Mouse (Mus musculus) heart, embryonic 12.5 days (tissue): ENCODE measurements around the gene Mprip. TPM values are rescaled to one million over a fixed set of nuclear protein-coding genes. Genes with fewer than 3 reads are reported as not detected.
A peak's percentile ranks its signal among the peaks of the same experiment; 100 is the strongest.

Source experiments
- ATAC-seq: fragments of 200-750 bp; cut with Nextera tagmentation; 2 replicates; pipeline ENCODE4 v1.8.0; 2017; ENCODE audit warnings: moderate TSS enrichment, moderate library complexity; ENCODE audit not compliant: insufficient number of reproducible peaks, low FRiP score
- H3K27ac ChIP-seq: fragments of 300-500 bp; sonication (generic); 2 replicates; pipeline ENCODE4 v1.5.1; 2016; ENCODE audit warnings: mild to moderate bottlenecking, moderate library complexity; ENCODE audit not compliant: poor library complexity, severe bottlenecking
- H3K27me3 ChIP-seq: fragments of 300-500 bp; sonication (generic); replicated peaks from 2 replicates; pipeline ENCODE4 v1.6.1; 2016; ENCODE audit warnings: mild to moderate bottlenecking, moderate library complexity
- H3K36me3 ChIP-seq: fragments of 300-500 bp; sonication (generic); 2 replicates; pipeline ENCODE4 v1.6.1; 2016; ENCODE audit warnings: mild to moderate bottlenecking, moderate library complexity
- H3K4me1 ChIP-seq: fragments of 300-500 bp; sonication (generic); replicated peaks from 2 replicates; pipeline ENCODE4 v1.6.1; 2016; ENCODE audit warnings: mild to moderate bottlenecking
- H3K4me2 ChIP-seq: fragments of 300-500 bp; sonication (generic); 2 replicates; pipeline ENCODE4 v1.6.1; 2016; ENCODE audit warnings: mild to moderate bottlenecking, moderate library complexity
- H3K4me3 ChIP-seq: fragments of 300-500 bp; sonication (generic); 2 replicates; pipeline ENCODE4 v1.5.1; 2016; ENCODE audit warnings: mild to moderate bottlenecking
- H3K9ac ChIP-seq: fragments of 300-500 bp; sonication (generic); 2 replicates; pipeline ENCODE4 v1.6.1; 2016; ENCODE audit warnings: mild to moderate bottlenecking, moderate library complexity
- H3K9me3 ChIP-seq: fragments of 300-500 bp; sonication (generic); replicated peaks from 2 replicates; pipeline ENCODE4 v1.6.1; 2016; ENCODE audit warnings: mild to moderate bottlenecking, moderate library complexity
- WGBS: fragments of 180-500 bp; shearing (Covaris S2); methylation state at CpG from one replicate; pipeline ENCODE4 v1.1.7; 2016; 5-methylcytosine and 5-hydroxymethylcytosine counted together
- polyA plus RNA-seq: library from polyadenylated mRNA; unstranded; fragments of >200 nt; fragmentation: Nextera tagmentation; extraction: Ambion mirVana; gene quantifications from 2 replicates; pipeline ENCODE4 v1.2.1, GENCODE M21; 2016

The Mprip gene
- polyA plus RNA-seq, 1 experiment from 2014 or later = 79.8 TPM

DNA sequence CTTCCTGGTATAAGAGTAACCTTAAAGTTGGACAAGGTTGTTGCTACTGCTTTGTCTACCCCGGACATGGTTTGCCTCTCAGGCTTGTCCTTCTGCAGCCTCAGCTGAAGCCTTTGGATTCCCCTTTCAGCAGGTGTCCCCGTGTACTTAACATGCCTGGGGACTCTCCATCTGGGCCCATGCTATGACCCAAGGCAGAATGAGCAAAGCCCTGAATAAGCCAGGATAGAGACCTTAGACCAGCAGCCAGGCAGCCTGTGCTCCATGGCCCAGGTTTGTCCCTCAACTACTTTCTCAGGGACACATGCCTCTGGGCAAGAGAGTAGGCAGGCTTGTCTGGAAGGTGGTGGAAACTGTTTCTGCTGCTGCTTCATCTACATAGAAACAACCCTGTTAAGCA is 82.2 kb downstream of the Mprip start:
- Histone ChIP-seq H3K9me3 (no peaks in the 10 kb centered on the region), H3K36me3 (peaks cover 79% of the 10 kb centered on the region), H3K27ac (no peak overlapping the region), H3K4me1 (no peaks in the 10 kb centered on the region), H3K9ac (no peak overlapping the region), H3K4me2 (no peak overlapping the region), H3K27me3 (no peaks in the 10 kb centered on the region), H3K4me3 (no peak overlapping the region)
- no peak for ATAC-seq
- 90% methylated on average over 2 of the region's 2 CpGs for WGBS

DNA sequence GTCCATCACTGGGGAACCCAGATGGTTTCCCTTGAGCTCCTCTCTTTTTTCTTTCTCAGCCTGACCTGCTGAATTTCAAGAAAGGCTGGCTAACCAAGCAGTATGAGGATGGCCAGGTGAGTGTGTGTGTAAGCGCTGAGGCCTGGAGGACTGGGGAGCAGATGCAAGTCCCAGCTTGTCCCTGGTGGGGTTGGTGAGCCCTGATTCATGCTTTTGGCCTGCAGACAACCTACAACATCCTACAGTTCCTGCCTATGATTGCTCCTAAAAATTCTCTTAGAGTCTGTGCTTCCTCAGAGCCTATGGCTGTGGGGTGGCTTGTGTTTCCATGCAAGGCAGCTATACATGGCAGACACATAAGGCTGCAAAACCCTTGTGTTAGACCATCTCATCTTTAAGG is 82.6 kb downstream of the Mprip start:
- no peak overlapping the region for H3K27ac ChIP-seq
- no peak overlapping the region for H3K9ac ChIP-seq
- no peak for ATAC-seq
- no peaks in the 10 kb centered on the region for H3K4me1 ChIP-seq
- no peak overlapping the region for H3K4me3 ChIP-seq
- no peak overlapping the region for H3K4me2 ChIP-seq
- no peaks in the 10 kb centered on the region for H3K27me3 ChIP-seq
- WGBS = 92% methylated on average over 1 of the region's 1 CpGs
- peaks cover 78% of the 10 kb centered on the region for H3K36me3 ChIP-seq
- H3K9me3 ChIP-seq = no peaks in the 10 kb centered on the region

DNA sequence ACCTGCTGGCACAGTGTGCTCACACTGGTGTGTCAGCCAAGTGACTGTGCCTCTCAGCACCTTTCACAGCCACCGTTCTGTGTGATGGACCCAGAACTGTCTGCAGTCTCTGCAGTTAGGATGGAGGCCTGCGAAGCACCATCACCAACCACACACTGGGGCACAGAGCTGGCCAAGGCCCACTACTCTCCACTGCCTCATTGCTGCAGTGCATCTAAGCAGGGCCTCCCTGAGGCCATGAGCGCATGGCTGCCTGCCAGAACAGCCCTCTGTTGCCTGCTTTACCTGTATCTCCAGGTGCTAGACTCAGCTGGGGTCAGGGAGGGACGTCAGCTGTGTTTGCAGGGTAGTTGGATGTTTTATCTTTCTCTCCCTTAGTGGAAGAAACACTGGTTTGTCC is 83.3 kb downstream of the Mprip start:
- Histone ChIP-seq H3K27ac (no peak overlapping the region), H3K9ac (no peak overlapping the region), H3K4me1 (no peaks in the 10 kb centered on the region), H3K4me3 (no peak overlapping the region), H3K36me3 (peaks cover 78% of the 10 kb centered on the region), H3K9me3 (no peaks in the 10 kb centered on the region), H3K4me2 (no peak overlapping the region), H3K27me3 (no peaks in the 10 kb centered on the region)
- ATAC-seq = no peak
- 92% methylated on average over 4 of the region's 4 CpGs for WGBS

DNA sequence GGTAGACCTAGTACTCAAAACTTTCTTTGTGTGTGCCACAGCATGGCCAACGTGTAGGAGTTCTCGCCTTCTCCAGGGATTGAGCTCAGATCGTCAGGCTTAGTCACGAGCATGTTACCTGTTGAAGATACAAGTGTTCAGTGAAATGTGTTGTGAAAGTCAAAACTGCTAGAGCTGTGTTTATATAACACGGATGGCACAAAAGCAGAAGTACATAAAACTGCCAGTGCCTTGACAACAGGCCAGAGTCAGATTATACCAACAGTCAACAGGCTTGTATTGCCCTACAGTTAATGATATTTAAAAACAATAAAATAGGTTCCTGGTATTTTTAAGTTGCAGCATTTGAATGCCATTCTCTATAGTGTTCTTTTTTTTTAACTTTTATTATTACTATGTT is 84.7 kb downstream of the Mprip start:
- WGBS = 86% methylated on average over 5 of the region's 5 CpGs
- no peaks in the 10 kb centered on the region for H3K4me1 ChIP-seq
- no peak overlapping the region for H3K9ac ChIP-seq
- no peak overlapping the region for H3K4me3 ChIP-seq
- no peaks in the 10 kb centered on the region for H3K9me3 ChIP-seq
- peaks cover 79% of the 10 kb centered on the region for H3K36me3 ChIP-seq
- H3K27ac ChIP-seq = no peak overlapping the region
- H3K4me2 ChIP-seq = no peak overlapping the region
- ATAC-seq = no peak
- H3K27me3 ChIP-seq = no peaks in the 10 kb centered on the region

DNA sequence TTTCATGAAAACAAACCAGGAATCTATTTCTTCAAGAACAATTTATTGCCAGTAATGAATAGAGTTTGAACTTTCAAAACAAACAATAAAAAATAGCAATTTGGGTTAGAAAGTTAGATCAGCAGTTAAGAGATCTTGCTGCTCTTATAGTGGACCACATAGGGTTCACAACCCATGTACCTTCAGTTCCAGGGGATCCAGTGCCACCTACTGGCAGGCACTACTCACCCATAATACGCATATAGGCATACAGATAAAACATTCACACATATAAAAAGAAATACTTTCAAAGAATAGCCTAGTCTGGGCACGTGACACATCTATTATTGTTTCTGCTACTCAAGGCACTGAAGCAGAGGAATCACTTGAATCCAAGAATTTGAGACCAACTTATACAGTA is 85.5 kb downstream of the Mprip start:
- Histone ChIP-seq H3K9me3 (no peaks in the 10 kb centered on the region), H3K4me2 (no peak overlapping the region), H3K27me3 (no peaks in the 10 kb centered on the region), H3K27ac (no peak overlapping the region), H3K4me3 (no peak overlapping the region), H3K9ac (no peak overlapping the region), H3K36me3 (peaks cover 79% of the 10 kb centered on the region), H3K4me1 (no peaks in the 10 kb centered on the region)
- WGBS = 84% methylated on average over 2 of the region's 2 CpGs
- no peak for ATAC-seq

GRCm38 (mm10) chr11:59749050-59749449 is 87.9 kb downstream of the Mprip start:
- peaks cover 77% of the 10 kb centered on the region for H3K36me3 ChIP-seq
- no peak overlapping the region for H3K9ac ChIP-seq
- no peak overlapping the region for H3K27ac ChIP-seq
- no peak overlapping the region for H3K4me3 ChIP-seq
- ATAC-seq = no peak
- H3K4me2 ChIP-seq = no peak overlapping the region
- WGBS = 92% methylated on average over 3 of the region's 3 CpGs
- H3K27me3 ChIP-seq = no peaks in the 10 kb centered on the region
- H3K4me1 ChIP-seq = no peaks in the 10 kb centered on the region
- no peaks in the 10 kb centered on the region for H3K9me3 ChIP-seq

DNA sequence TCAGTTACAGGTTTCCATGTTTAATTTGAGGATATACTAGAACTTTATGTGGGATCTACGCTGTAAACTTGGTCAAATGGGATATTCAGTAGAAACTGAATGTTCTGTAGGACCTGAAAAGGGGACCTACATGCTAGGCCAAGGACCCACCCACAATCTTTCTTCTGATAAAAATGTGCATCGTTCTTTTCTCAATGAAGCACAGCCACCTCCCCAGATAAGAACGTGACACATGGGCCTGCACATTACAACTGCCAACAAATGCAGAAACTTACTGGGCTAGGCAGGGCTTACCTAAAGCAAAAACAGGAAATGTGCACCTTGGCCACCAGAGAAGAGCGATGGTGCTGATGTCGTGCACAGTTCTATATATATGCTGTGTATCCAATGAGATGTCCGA is 93.4 kb downstream of the Mprip start:
- no peaks in the 10 kb centered on the region for H3K27me3 ChIP-seq
- H3K4me1 ChIP-seq = peaks cover 19% of the 10 kb centered on the region
- no peak overlapping the region for H3K9ac ChIP-seq
- no peaks in the 10 kb centered on the region for H3K9me3 ChIP-seq
- WGBS = 83% methylated on average over 6 of the region's 6 CpGs
- no peak overlapping the region for H3K27ac ChIP-seq
- H3K36me3 ChIP-seq = peaks cover 94% of the 10 kb centered on the region
- no peak for ATAC-seq
- H3K4me3 ChIP-seq = no peak overlapping the region
- H3K4me2 ChIP-seq = no peak overlapping the region

DNA sequence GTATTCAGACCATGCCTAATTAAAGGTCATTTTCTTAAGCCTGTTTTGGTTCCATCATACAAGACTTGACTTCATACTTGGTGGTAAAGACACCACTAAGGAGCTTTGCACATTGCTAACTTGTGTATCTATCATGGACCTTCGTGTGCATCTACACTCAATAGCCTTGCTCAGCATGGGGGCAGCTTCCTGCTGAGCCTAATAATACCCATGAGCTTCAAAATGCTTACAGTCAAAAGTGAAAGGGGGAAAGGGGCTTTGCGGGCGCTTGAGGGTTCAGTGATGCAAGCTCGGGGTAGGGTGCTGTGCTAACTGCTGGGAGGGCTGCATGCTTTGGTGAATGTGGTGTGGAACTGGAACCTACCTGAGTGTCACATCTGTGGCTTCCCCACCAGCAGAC is 95.2 kb downstream of the Mprip start:
- no peaks in the 10 kb centered on the region for H3K9me3 ChIP-seq

GRCm38 (mm10) chr11:59758191-59758985 is 97.3 kb downstream of the Mprip start:
- H3K9me3 ChIP-seq = no peaks in the 10 kb centered on the region
- ATAC-seq = 0 out of 2 replicates have a peak, but pooled peaks have one; percentile 4
- peak overlapping the region; percentile 72 for H3K27ac ChIP-seq
- H3K9ac ChIP-seq = 0 out of 2 replicates have a peak overlapping the region, but pooled peaks have one; percentile 25
- peaks cover 26% of the 10 kb centered on the region for H3K4me1 ChIP-seq
- H3K4me3 ChIP-seq = no peak overlapping the region
- H3K36me3 ChIP-seq = peaks cover 89% of the 10 kb centered on the region
- no peak overlapping the region for H3K4me2 ChIP-seq
- WGBS = 73% methylated on average over 9 of the region's 9 CpGs
- H3K27me3 ChIP-seq = no peaks in the 10 kb centered on the region

More for the DNA sequence above, 95.2 kb downstream of the Mprip start:
- H3K27me3 ChIP-seq = no peaks in the 10 kb centered on the region
- peaks cover 26% of the 10 kb centered on the region for H3K4me1 ChIP-seq
- WGBS = 91% methylated on average over 4 of the region's 4 CpGs
- ATAC-seq = no peak
- peaks cover 94% of the 10 kb centered on the region for H3K36me3 ChIP-seq
- no peak overlapping the region for H3K27ac ChIP-seq
- H3K4me2 ChIP-seq = no peak overlapping the region
- no peak overlapping the region for H3K9ac ChIP-seq
- no peak overlapping the region for H3K4me3 ChIP-seq

GRCm38 (mm10) chr11:59759178-59759577 is 98.1 kb downstream of the Mprip start:
- ATAC-seq = peak; percentile 45; the same call in 1 of the 2 replicates
- H3K4me2 ChIP-seq = 0 out of 2 replicates have a peak overlapping the region, but pooled peaks have one; percentile 17
- no peak overlapping the region for H3K4me3 ChIP-seq
- peak overlapping the region; percentile 72 for H3K27ac ChIP-seq
- WGBS = 38% methylated on average over 4 of the region's 4 CpGs
- H3K4me1 ChIP-seq = peaks cover 26% of the 10 kb centered on the region
- peaks cover 90% of the 10 kb centered on the region for H3K36me3 ChIP-seq
- no peaks in the 10 kb centered on the region for H3K27me3 ChIP-seq
- H3K9me3 ChIP-seq = no peaks in the 10 kb centered on the region
- H3K9ac ChIP-seq = peak overlapping the region; percentile 29; the same call in 1 of the 2 replicates

DNA sequence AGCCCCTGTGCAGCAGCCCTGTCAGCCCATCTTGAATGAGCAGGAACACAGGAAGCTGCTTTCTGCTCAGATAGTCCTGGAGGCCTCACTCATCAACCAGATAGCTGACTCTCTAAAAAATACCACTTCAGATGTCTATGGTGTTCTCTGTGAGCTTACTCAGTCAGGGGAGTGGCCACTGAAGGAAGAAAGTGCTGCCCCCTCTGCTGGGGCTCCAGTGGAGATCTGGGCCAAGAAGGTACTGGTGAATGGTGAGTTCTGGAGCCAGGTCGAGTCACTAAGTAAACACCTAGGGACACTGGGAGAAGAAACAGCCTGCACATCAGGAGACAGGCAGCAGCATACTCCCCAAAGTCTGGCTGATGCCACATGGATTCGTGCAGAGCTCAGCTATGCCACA is 98.5 kb downstream of the Mprip start:
- 88% methylated on average over 2 of the region's 2 CpGs for WGBS
- no peak overlapping the region for H3K4me3 ChIP-seq
- H3K27me3 ChIP-seq = no peaks in the 10 kb centered on the region
- H3K9ac ChIP-seq = 0 out of 2 replicates have a peak overlapping the region, but pooled peaks have one; percentile 4
- 0 out of 2 replicates have a peak overlapping the region, but pooled peaks have one; percentile 17 for H3K4me2 ChIP-seq
- peaks cover 91% of the 10 kb centered on the region for H3K36me3 ChIP-seq
- ATAC-seq = peak; percentile 10; the same call in 1 of the 2 replicates
- no peaks in the 10 kb centered on the region for H3K9me3 ChIP-seq
- H3K27ac ChIP-seq = peak overlapping the region; percentile 72
- H3K4me1 ChIP-seq = peaks cover 26% of the 10 kb centered on the region
